Mouse (Mus musculus): Measurements from ENCODE around the gene Arhgap29. TPM values are rescaled to one million over a fixed set of nuclear protein-coding genes. Genes with fewer than 3 reads are reported as not detected.

Arhgap29 gene
- total RNA-seq (2021) = 100 to 1,000 TPM; 107 to 114 TPM

- DNase-seq = no peak
Observed at GRCm38 (mm10) chr3:121952041-121952591, at the start of gene Arhgap29. Gene Arhgap29 (plus strand): TSS chr3:121952541.

GRCm38 (mm10) chr3:121902729-121903128 is 49.6 kb upstream of the Arhgap29 start:
- DNase-seq = no peak

- no peak for DNase-seq
Observed at GRCm38 (mm10) chr3:121903286-121903685, 49.1 kb upstream of the Arhgap29 start.

GRCm38 (mm10) chr3:121903695-121904094 is 48.6 kb upstream of the Arhgap29 start:
- DNase-seq = no peak

GRCm38 (mm10) chr3:121904476-121904875 is 47.9 kb upstream of the Arhgap29 start:
- DNase-seq = no peak

GRCm38 (mm10) chr3:121906623-121907022 is 45.7 kb upstream of the Arhgap29 start:
- no peak for DNase-seq

GRCm38 (mm10) chr3:121909155-121909554 is 43.2 kb upstream of the Arhgap29 start:
- no peak for DNase-seq

- no peak for DNase-seq
Observed at GRCm38 (mm10) chr3:121913476-121913875, 38.9 kb upstream of the Arhgap29 start.

- peak; percentile 56 for DNase-seq
Observed at GRCm38 (mm10) chr3:121914459-121915185, 37.7 kb upstream of the Arhgap29 start.

- DNase-seq = peak; percentile 34
Observed at GRCm38 (mm10) chr3:121915191-121915590, 37.1 kb upstream of the Arhgap29 start.

GRCm38 (mm10) chr3:121916802-121917532 is 35.4 kb upstream of the Arhgap29 start:
- no peak for DNase-seq

GRCm38 (mm10) chr3:121917658-121918057 is 34.7 kb upstream of the Arhgap29 start:
- no peak for DNase-seq

GRCm38 (mm10) chr3:121919961-121920360 is 32.4 kb upstream of the Arhgap29 start:
- DNase-seq = no peak

GRCm38 (mm10) chr3:121920769-121921168 is 31.6 kb upstream of the Arhgap29 start:
- DNase-seq = no peak

- DNase-seq = no peak
Observed at GRCm38 (mm10) chr3:121924768-121925486, 27.4 kb upstream of the Arhgap29 start.

GRCm38 (mm10) chr3:121927601-121928000 is 24.7 kb upstream of the Arhgap29 start:
- DNase-seq = no peak

GRCm38 (mm10) chr3:121932815-121933214 is 19.5 kb upstream of the Arhgap29 start:
- no peak for DNase-seq

- DNase-seq = no peak
Observed at GRCm38 (mm10) chr3:121936241-121936640, 16.1 kb upstream of the Arhgap29 start.

GRCm38 (mm10) chr3:121937036-121937435 is 15.3 kb upstream of the Arhgap29 start:
- no peak for DNase-seq

GRCm38 (mm10) chr3:121939658-121940057 is 12.7 kb upstream of the Arhgap29 start:
- DNase-seq = no peak

- no peak for DNase-seq
Observed at GRCm38 (mm10) chr3:121940094-121940889, 12.0 kb upstream of the Arhgap29 start.

- DNase-seq = no peak
Observed at GRCm38 (mm10) chr3:121941204-121941745, 11.1 kb upstream of the Arhgap29 start.
